Mouse (Mus musculus) myocyte (in vitro differentiated cells): ENCODE data around the gene Gm20388.
A peak's percentile ranks its signal among the peaks of the same experiment; 100 is the strongest.

ENCODE experiments used
- E2F4 ChIP-seq: IDR thresholded peaks from one replicate; pipeline ENCODE4 v1.6.1; 2011; ENCODE audit warnings: mild to moderate bottlenecking, control low read depth, moderate library complexity; ENCODE audit not compliant: insufficient read depth
- MAX ChIP-seq: IDR thresholded peaks from one replicate; pipeline ENCODE4 v1.6.1; 2011; ENCODE audit warnings: low read depth, mild to moderate bottlenecking, control low read depth
- MYOD1 ChIP-seq, 3 experiments: IDR thresholded peaks; one replicate each; pipeline ENCODE4 v1.6.1; 2011; ENCODE audit warnings: control low read depth in 2 of 3, low read depth in 2 of 3, mild to moderate bottlenecking in 2 of 3, moderate library complexity in 1 of 3; ENCODE audit not compliant: insufficient read length in 2 of 3, control insufficient read depth in 1 of 3
- MYOG ChIP-seq, 3 experiments: IDR thresholded peaks; one replicate each; pipeline ENCODE4 v1.6.1; 2011; ENCODE audit warnings: control low read depth in 2 of 3, low read depth in 2 of 3, mild to moderate bottlenecking in 2 of 3; ENCODE audit not compliant: insufficient read length in 2 of 3, control insufficient read depth in 1 of 3, insufficient read depth in 1 of 3
- POLR2A ChIP-seq: IDR thresholded peaks from one replicate; pipeline ENCODE4 v1.6.1; 2011; ENCODE audit warnings: low read depth, mild to moderate bottlenecking, control low read depth, moderate library complexity; ENCODE audit not compliant: insufficient read length
- POLR2AphosphoS2 ChIP-seq: IDR thresholded peaks from one replicate; pipeline ENCODE4 v1.6.1; 2011; ENCODE audit warnings: low read depth, control low read depth; ENCODE audit not compliant: insufficient read length
- REST ChIP-seq: IDR thresholded peaks from one replicate; pipeline ENCODE4 v1.6.1; 2011; ENCODE audit warnings: mild to moderate bottlenecking, control low read depth, moderate library complexity; ENCODE audit not compliant: insufficient read depth, insufficient read length
- USF1 ChIP-seq: IDR thresholded peaks from one replicate; pipeline ENCODE4 v1.6.1; 2011; ENCODE audit warnings: low read depth, mild to moderate bottlenecking, control low read depth, moderate library complexity

- no peak for TF ChIP-seq POLR2A
- TF ChIP-seq MAX = no peak
- no peak for TF ChIP-seq MYOG (IDR thresholded peaks at IDR 0.05; ENCODE audit: control insufficient read depth in 1 of 3, insufficient read depth in 1 of 3, insufficient read length in 2 of 3, low read depth in 2 of 3)
- TF ChIP-seq POLR2AphosphoS2 = no peak
- TF ChIP-seq MYOD1 (IDR thresholded peaks at IDR 0.05; ENCODE audit: control insufficient read depth in 1 of 3, insufficient read length in 2 of 3, low read depth in 2 of 3) = peak in 2 of 3 experiments; percentile 66 to 85
- TF ChIP-seq USF1 = no peak
- no peak for TF ChIP-seq E2F4
- no peak for TF ChIP-seq REST
Observed at GRCm38 (mm10) chr8:124303211-124303902, 4392.7 kb downstream of the Gm20388 start.
